Mouse (Mus musculus) embryonic facial prominence, embryonic 13.5 days (tissue): ENCODE measurements at regions not wholly inside any gene's neighbourhood (a gene's known extent, or its start where the extent isn't known, plus 50 kb on each side); places are given as distances from the start of the nearest gene placed in this dataset.

Experiments used
- ATAC-seq: fragments of 200-750 bp; cut with Nextera tagmentation; 2 replicates; pipeline ENCODE4 v1.8.0; 2017; ENCODE audit warnings: low read depth; ENCODE audit not compliant: insufficient number of reproducible peaks, insufficient read depth, low FRiP score, low TSS enrichment
- H3K27ac ChIP-seq: fragments of 300-500 bp; sonication (generic); 2 replicates; pipeline ENCODE4 v1.5.1; 2015; ENCODE audit warnings: moderate library complexity, mild to moderate bottlenecking, inconsistent platforms
- H3K27me3 ChIP-seq: fragments of 300-500 bp; sonication (generic); 2 replicates; pipeline ENCODE4 v1.6.1; 2015; ENCODE audit warnings: mild to moderate bottlenecking, inconsistent platforms
- H3K36me3 ChIP-seq: fragments of 300-500 bp; sonication (generic); 2 replicates; pipeline ENCODE4 v1.6.1; 2015; ENCODE audit warnings: mild to moderate bottlenecking, inconsistent platforms
- H3K4me1 ChIP-seq: fragments of 300-500 bp; sonication (generic); 2 replicates; pipeline ENCODE4 v1.6.1; 2015; ENCODE audit warnings: inconsistent platforms
- H3K4me2 ChIP-seq: fragments of 300-500 bp; sonication (generic); 2 replicates; pipeline ENCODE4 v1.6.1; 2015; ENCODE audit warnings: moderate library complexity, mild to moderate bottlenecking, inconsistent platforms
- H3K4me3 ChIP-seq: fragments of 300-500 bp; sonication (generic); 2 replicates; pipeline ENCODE4 v1.5.1; 2015; ENCODE audit warnings: mild to moderate bottlenecking, inconsistent platforms
- H3K9ac ChIP-seq: fragments of 300-500 bp; sonication (generic); 2 replicates; pipeline ENCODE4 v1.6.1; 2015; ENCODE audit warnings: mild to moderate bottlenecking, inconsistent platforms
- H3K9me3 ChIP-seq: fragments of 300-500 bp; sonication (generic); 2 replicates; pipeline ENCODE4 v1.6.1; 2016; ENCODE audit warnings: inconsistent platforms
- WGBS: fragments of 180-500 bp; shearing (Covaris S2); methylation state at CpG from one replicate; pipeline ENCODE4 v1.1.7; 2015; ENCODE audit warnings: mixed read lengths; 5-methylcytosine and 5-hydroxymethylcytosine counted together

- Histone ChIP-seq H3K4me1 (peaks cover 24% of the 10 kb centered on the region), H3K4me2 (no peak overlapping the region), H3K36me3 (no peaks in the 10 kb centered on the region), H3K27ac (peak overlapping the region; percentile 40; the same call in 1 of the 2 replicates), H3K27me3 (no peaks in the 10 kb centered on the region), H3K4me3 (no peak overlapping the region), H3K9me3 (no peaks in the 10 kb centered on the region), H3K9ac (no peak overlapping the region)
- 71% methylated on average over 6 of the region's 6 CpGs for WGBS
- ATAC-seq: no peak
Measured at GRCm38 (mm10) chr9:120852572-120852971, 76.4 kb upstream of the Ctnnb1 start.

GRCm38 (mm10) chr9:120853032-120853597 is 75.9 kb upstream of the Ctnnb1 start:
- no peaks in the 10 kb centered on the region for H3K36me3 ChIP-seq
- H3K27ac ChIP-seq: peak overlapping the region; percentile 40; the same call in 1 of the 2 replicates
- no peak overlapping the region for H3K4me2 ChIP-seq
- 85% methylated on average over 8 of the region's 8 CpGs for WGBS
- H3K9me3 ChIP-seq: no peaks in the 10 kb centered on the region
- H3K4me1 ChIP-seq: peaks cover 24% of the 10 kb centered on the region
- no peak overlapping the region for H3K4me3 ChIP-seq
- H3K9ac ChIP-seq: no peak overlapping the region
- H3K27me3 ChIP-seq: no peaks in the 10 kb centered on the region
- no peak for ATAC-seq

- H3K9ac ChIP-seq: no peak overlapping the region
- H3K9me3 ChIP-seq: no peaks in the 10 kb centered on the region
- H3K36me3 ChIP-seq: no peaks in the 10 kb centered on the region
- no peak for ATAC-seq
- H3K4me3 ChIP-seq: no peak overlapping the region
- H3K27me3 ChIP-seq: no peaks in the 10 kb centered on the region
- peaks cover 22% of the 10 kb centered on the region for H3K4me1 ChIP-seq
- H3K4me2 ChIP-seq: no peak overlapping the region
- 67% methylated on average over 7 of the region's 7 CpGs for WGBS
- H3K27ac ChIP-seq: no peak overlapping the region
Measured at GRCm38 (mm10) chr9:120854351-120854750, 74.7 kb upstream of the Ctnnb1 start.

- Histone ChIP-seq H3K36me3 (no peaks in the 10 kb centered on the region), H3K4me1 (peaks cover 17% of the 10 kb centered on the region), H3K27ac (no peak overlapping the region), H3K4me2 (no peak overlapping the region), H3K9me3 (no peaks in the 10 kb centered on the region), H3K9ac (no peak overlapping the region), H3K27me3 (no peaks in the 10 kb centered on the region), H3K4me3 (no peak overlapping the region)
- WGBS: 49% methylated on average over 3 of the region's 3 CpGs
- no peak for ATAC-seq
Measured at GRCm38 (mm10) chr9:120855293-120856050, 73.5 kb upstream of the Ctnnb1 start.

DNA sequence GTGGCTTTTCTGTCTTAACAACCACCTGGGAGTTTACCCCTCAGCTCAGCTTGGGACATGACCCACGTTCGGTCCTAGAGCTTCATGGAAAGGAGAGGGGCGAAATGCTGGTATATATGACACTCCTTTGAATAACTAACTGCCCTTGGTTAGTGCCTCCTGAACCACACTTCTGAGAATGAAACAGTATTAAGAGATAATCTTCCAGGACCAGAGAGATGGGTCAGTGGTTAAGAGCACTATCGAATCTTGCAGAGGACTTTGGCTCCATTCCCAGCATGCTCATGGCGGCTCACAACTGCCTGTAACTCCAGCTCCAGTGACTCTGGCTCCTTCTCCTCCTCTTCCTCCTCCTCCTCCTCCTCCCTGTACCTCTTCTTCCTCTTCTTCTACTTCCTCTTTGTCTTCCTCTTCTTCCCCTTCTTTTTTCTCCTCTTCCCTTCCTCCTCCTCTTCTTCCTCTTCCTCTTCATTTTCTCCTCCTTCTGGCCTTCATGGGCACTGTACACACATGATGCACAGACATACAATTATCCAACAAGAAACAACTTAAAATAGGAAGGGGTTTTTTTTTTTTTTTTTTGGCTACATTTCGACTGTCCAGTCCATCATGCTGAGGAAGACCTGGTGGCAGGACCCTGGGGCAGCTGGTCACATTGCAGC is 71.0 kb upstream of the Ctnnb1 start:
- Histone ChIP-seq H3K36me3 (no peaks in the 10 kb centered on the region), H3K9ac (no peak overlapping the region), H3K27ac (no peak overlapping the region), H3K27me3 (no peaks in the 10 kb centered on the region), H3K4me2 (no peak overlapping the region), H3K9me3 (no peaks in the 10 kb centered on the region), H3K4me3 (no peak overlapping the region), H3K4me1 (peaks cover 23% of the 10 kb centered on the region)
- no peak for ATAC-seq
- WGBS: 86% methylated on average over 6 of the region's 6 CpGs

DNA sequence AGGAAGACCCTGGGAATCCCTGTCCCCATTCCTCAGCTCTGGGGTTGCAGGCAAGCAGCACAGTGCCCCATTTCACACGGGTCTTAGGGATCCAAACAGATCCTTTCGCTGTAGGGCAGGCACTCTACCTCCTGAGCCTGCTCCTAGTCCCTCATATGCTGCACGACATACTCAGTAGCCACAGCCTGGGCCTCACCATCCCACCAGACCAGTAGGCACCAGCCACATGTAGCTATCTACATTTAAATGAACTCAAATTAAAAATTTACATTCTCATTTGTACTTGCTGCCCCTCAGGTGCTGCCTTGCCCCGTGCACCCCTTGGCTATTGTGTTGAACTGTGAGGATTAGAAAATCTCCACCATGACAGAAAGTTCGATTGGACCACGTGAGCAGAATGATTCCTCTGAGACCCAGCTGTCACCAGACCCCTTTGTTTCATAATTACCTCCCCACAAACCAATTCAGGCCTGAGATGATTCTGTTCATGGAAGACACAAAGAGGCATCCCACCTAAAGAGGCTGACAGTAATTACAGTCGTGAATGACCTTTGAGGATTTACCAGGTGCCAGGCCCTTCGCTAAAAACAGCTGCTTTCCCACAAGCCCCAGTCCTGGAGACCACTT is 67.9 kb upstream of the Ctnnb1 start:
- Histone ChIP-seq H3K4me1 (peaks cover 30% of the 10 kb centered on the region), H3K4me2 (no peak overlapping the region), H3K9ac (no peak overlapping the region), H3K27me3 (no peaks in the 10 kb centered on the region), H3K9me3 (no peaks in the 10 kb centered on the region), H3K36me3 (no peaks in the 10 kb centered on the region), H3K4me3 (no peak overlapping the region), H3K27ac (no peak overlapping the region)
- ATAC-seq: no peak
- 51% methylated on average over 8 of the region's 8 CpGs for WGBS

DNA sequence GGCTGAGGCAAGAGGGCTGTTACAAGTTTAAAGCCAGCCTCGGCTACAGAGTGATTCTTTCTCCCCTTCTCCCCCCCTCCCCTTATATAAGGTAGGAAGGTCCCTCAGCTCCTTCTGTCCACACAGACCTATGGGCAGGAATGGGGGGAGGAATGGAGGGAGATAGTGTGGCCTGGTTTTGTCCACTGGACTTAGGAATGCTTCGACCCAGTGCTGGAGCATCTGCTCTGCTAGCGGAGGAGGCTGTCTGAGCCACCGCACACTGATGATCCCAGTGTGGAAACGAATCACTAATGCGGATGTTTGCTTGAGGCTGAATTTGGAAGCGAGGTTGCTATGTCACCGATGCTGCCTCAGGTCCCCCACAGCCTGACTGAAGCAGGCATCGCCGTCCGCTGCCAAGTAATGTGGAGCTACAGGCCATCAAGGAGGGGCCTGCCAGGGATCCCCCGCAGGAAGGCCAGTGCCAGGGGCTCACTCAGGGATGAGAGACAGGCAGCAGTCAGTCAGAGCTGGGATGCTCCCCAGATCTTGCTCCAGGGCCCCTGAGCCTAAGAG is 67.1 kb upstream of the Ctnnb1 start:
- no peaks in the 10 kb centered on the region for H3K9me3 ChIP-seq
- no peak overlapping the region for H3K4me2 ChIP-seq
- no peaks in the 10 kb centered on the region for H3K27me3 ChIP-seq
- H3K27ac ChIP-seq: no peak overlapping the region
- ATAC-seq: no peak
- peaks cover 36% of the 10 kb centered on the region for H3K4me1 ChIP-seq
- 43% methylated on average over 12 of the region's 12 CpGs for WGBS
- no peak overlapping the region for H3K4me3 ChIP-seq
- H3K36me3 ChIP-seq: no peaks in the 10 kb centered on the region
- H3K9ac ChIP-seq: no peak overlapping the region

DNA sequence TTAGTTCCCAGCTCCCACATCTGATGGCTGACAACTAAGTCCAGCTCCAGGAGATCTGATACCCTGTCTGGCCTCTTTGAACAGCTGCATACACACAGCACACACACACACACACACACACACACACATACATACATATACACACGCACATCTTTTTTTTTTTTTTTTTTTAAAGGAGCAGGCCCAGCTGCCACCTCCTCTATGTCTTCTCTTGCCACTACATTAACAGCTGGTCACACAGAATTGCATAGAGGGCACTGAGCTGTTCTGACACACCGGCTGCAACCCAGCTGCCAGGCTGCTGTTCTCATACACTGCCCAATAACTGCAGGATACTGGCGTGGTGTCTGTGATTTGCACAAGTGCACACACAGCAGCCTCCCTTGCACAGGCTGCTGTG is 64.6 kb upstream of the Ctnnb1 start:
- H3K4me2 ChIP-seq: no peak overlapping the region
- ATAC-seq: no peak
- WGBS: 75% methylated on average over 3 of the region's 3 CpGs
- H3K4me1 ChIP-seq: peaks cover 60% of the 10 kb centered on the region
- H3K27ac ChIP-seq: no peak overlapping the region
- no peaks in the 10 kb centered on the region for H3K36me3 ChIP-seq
- H3K27me3 ChIP-seq: no peaks in the 10 kb centered on the region
- H3K9ac ChIP-seq: no peak overlapping the region
- H3K4me3 ChIP-seq: no peak overlapping the region
- no peaks in the 10 kb centered on the region for H3K9me3 ChIP-seq

GRCm38 (mm10) chr9:120866251-120866650 is 62.8 kb upstream of the Ctnnb1 start:
- Histone ChIP-seq H3K4me1 (peaks cover 75% of the 10 kb centered on the region), H3K36me3 (no peaks in the 10 kb centered on the region)
- ATAC-seq: no peak

GRCm38 (mm10) chr9:120866709-120867108 is 62.3 kb upstream of the Ctnnb1 start:
- Histone ChIP-seq H3K9ac (0 out of 2 replicates have a peak overlapping the region, but pooled peaks have one; percentile 21), H3K9me3 (no peaks in the 10 kb centered on the region), H3K36me3 (no peaks in the 10 kb centered on the region), H3K4me2 (peak overlapping the region; percentile 16; the same call in 1 of the 2 replicates), H3K4me3 (no peak overlapping the region), H3K27ac (peak overlapping the region; percentile 85), H3K4me1 (peaks cover 73% of the 10 kb centered on the region), H3K27me3 (no peaks in the 10 kb centered on the region)
- WGBS: 25% methylated on average over 4 of the region's 4 CpGs
- ATAC-seq: no peak

More at GRCm38 (mm10) chr9:120866251-120866650, 62.8 kb upstream of the Ctnnb1 start:
- 28% methylated on average over 5 of the region's 5 CpGs for WGBS
- Histone ChIP-seq H3K27me3 (no peaks in the 10 kb centered on the region), H3K4me3 (no peak overlapping the region), H3K9me3 (no peaks in the 10 kb centered on the region), H3K4me2 (no peak overlapping the region; the same call in 1 of the 2 replicates), H3K9ac (no peak overlapping the region), H3K27ac (peak overlapping the region; percentile 85)

DNA sequence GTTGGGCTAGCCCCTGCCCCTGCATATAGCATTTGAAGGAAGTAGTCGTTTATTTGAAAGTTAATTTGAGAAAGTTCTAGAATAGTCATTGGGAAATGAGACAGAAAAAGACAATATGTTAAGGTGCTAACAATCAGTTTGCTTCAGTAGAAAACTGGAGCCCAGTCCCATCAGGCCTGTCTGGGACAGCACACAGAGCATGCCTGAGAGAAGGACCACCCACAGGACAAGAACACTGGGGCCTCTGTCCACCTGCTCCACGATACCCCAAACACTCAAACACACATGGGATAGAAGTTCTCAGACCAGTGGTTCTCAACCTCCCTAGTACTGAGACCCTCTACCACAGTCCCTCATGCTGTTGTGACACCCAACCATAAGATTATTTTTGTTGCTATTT is 61.2 kb upstream of the Ctnnb1 start:
- no peak overlapping the region for H3K4me3 ChIP-seq
- no peak overlapping the region for H3K9ac ChIP-seq
- peaks cover 63% of the 10 kb centered on the region for H3K4me1 ChIP-seq
- no peaks in the 10 kb centered on the region for H3K36me3 ChIP-seq
- H3K27ac ChIP-seq: no peak overlapping the region
- no peaks in the 10 kb centered on the region for H3K9me3 ChIP-seq
- WGBS: 75% methylated on average over 2 of the region's 2 CpGs
- no peak for ATAC-seq
- no peak overlapping the region for H3K4me2 ChIP-seq
- no peaks in the 10 kb centered on the region for H3K27me3 ChIP-seq
